Mouse (Mus musculus): ENCODE data around the gene Rhot1.

DNA sequence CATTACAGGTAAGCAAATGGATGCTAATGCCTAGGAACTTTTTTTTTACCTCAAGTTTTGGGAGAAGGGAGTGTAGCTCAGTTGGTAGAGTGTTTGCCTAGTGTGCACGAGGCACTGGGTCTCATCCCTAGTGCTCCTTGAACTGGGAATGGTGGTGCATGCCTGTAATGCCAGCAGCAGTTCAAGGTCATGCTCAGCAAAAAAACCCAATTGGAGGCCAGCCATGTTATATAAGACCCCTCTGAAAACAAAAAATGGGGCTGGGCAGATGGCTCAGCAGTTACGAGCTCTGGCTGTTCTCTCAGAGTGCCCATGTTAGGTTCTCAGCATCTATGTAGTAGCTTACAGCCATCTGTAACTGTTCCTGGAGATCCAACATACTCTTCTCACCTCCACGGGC is 39.7 kb downstream of the Rhot1 start:
- TF ChIP-seq CTCF (IDR thresholded peaks at IDR 0.05) (no peak), POLR2A (IDR thresholded peaks at IDR 0.05; ENCODE audit: insufficient read depth, low read depth, low read length) (no peak)

Data from heart, adult 2 months (tissue).